Mouse (Mus musculus) left cerebral cortex, adult 8-10 months (tissue): ENCODE data around the gene Mocs1. TPM values are rescaled to one million over a fixed set of nuclear protein-coding genes. Genes with fewer than 3 reads are reported as not detected.
A peak's percentile ranks its signal among the peaks of the same experiment; 100 is the strongest.

Experiments
- DNase-seq, 2 experiments: peaks; one replicate each; pipeline ENCODE4 v3.0.0; 2022; ENCODE audit warnings: low spot score in 2 of 2
- total RNA-seq, 4 experiments: library from RNA; stranded (reverse); gene quantifications; 2 replicates each; pipeline ENCODE4 v1.2.4; 2022

Gene Mocs1
- total RNA-seq, result 10 to 100 TPM; 11.7 to 20.4 (median 16.0) TPM

- peak; percentile 86 to 92 for DNase-seq
These were observed at the start of gene Mocs1 for GRCm38 (mm10) chr17:49428239-49428688. Gene Mocs1 (plus strand): TSS chr17:49428362.

GRCm38 (mm10) chr17:49379645-49380044, 48.5 kb upstream of the Mocs1 start:
- no peak for DNase-seq

GRCm38 (mm10) chr17:49384217-49384943, 43.8 kb upstream of the Mocs1 start:
- no peak for DNase-seq

- no peak for DNase-seq
These were observed 40.4 kb upstream of the Mocs1 start for GRCm38 (mm10) chr17:49387741-49388140.

GRCm38 (mm10) chr17:49392751-49393150, 35.4 kb upstream of the Mocs1 start:
- DNase-seq, result no peak

GRCm38 (mm10) chr17:49394836-49395235, 33.3 kb upstream of the Mocs1 start:
- DNase-seq, result no peak

- no peak for DNase-seq
These were observed 28.6 kb upstream of the Mocs1 start for GRCm38 (mm10) chr17:49399605-49400004.

GRCm38 (mm10) chr17:49400130-49400529, 28.0 kb upstream of the Mocs1 start:
- DNase-seq, result peak; percentile 43 to 79

- no peak for DNase-seq
These were observed 25.0 kb upstream of the Mocs1 start for GRCm38 (mm10) chr17:49403151-49403550.

GRCm38 (mm10) chr17:49405927-49406326, 22.2 kb upstream of the Mocs1 start:
- DNase-seq, result no peak

GRCm38 (mm10) chr17:49412974-49413373, 15.2 kb upstream of the Mocs1 start:
- DNase-seq, result no peak

GRCm38 (mm10) chr17:49413554-49413953, 14.6 kb upstream of the Mocs1 start:
- no peak for DNase-seq

GRCm38 (mm10) chr17:49416228-49416627, 11.9 kb upstream of the Mocs1 start:
- DNase-seq, result no peak

GRCm38 (mm10) chr17:49419813-49420212, 8.3 kb upstream of the Mocs1 start:
- DNase-seq, result no peak

GRCm38 (mm10) chr17:49422286-49423066, 5.7 kb upstream of the Mocs1 start:
- DNase-seq, result no peak

GRCm38 (mm10) chr17:49423067-49423325, 5.2 kb upstream of the Mocs1 start:
- no peak for DNase-seq

GRCm38 (mm10) chr17:49423872-49424271, 4.3 kb upstream of the Mocs1 start:
- DNase-seq, result no peak

- no peak for DNase-seq
These were observed 427 bp upstream of the Mocs1 start for GRCm38 (mm10) chr17:49427631-49428238.

- DNase-seq, result peak in 1 of 2 experiments; percentile 3
These were observed 721 bp downstream of the Mocs1 start for GRCm38 (mm10) chr17:49428751-49429415.

GRCm38 (mm10) chr17:49429471-49430129, 1.4 kb downstream of the Mocs1 start:
- no peak for DNase-seq

GRCm38 (mm10) chr17:49430136-49430535, 2.0 kb downstream of the Mocs1 start:
- DNase-seq, result no peak
